Mouse (Mus musculus) spleen, adult 2 months (tissue): ENCODE data around the gene Cdyl. TPM values are rescaled to one million over a fixed set of nuclear protein-coding genes. Genes with fewer than 3 reads are reported as not detected.

Experiments
- DNase-seq, 2 experiments: peaks; one replicate each; pipeline versions ENCODE4 v3.0.0 to v3.0.0-alpha.2; 2012 to 2021; ENCODE audit warnings: low spot score in 2 of 2, low read depth in 1 of 2
- H3K27ac ChIP-seq: fragments of 200-500 bp; 2 replicates; pipeline ENCODE4 v1.5.1; 2012; ENCODE audit warnings: low read length, inconsistent platforms; ENCODE audit not compliant: insufficient read depth
- H3K27me3 ChIP-seq: fragments of 200-500 bp; 2 replicates; pipeline ENCODE4 v1.6.1; 2012; ENCODE audit warnings: mild to moderate bottlenecking, moderate library complexity, low read length, inconsistent platforms; ENCODE audit not compliant: control insufficient read depth, insufficient read depth
- H3K36me3 ChIP-seq: fragments of 200-500 bp; 2 replicates; pipeline ENCODE4 v1.6.1; 2012; ENCODE audit warnings: mild to moderate bottlenecking, low read length, inconsistent platforms; ENCODE audit not compliant: control insufficient read depth, insufficient read depth
- H3K4me1 ChIP-seq: fragments of 200-500 bp; 2 replicates; pipeline ENCODE4 v1.6.1; 2011; ENCODE audit warnings: inconsistent platforms; ENCODE audit not compliant: control insufficient read depth, insufficient read depth, insufficient read length
- H3K4me3 ChIP-seq: fragments of 200-500 bp; 2 replicates; pipeline ENCODE4 v1.5.1; 2011; ENCODE audit warnings: mild to moderate bottlenecking, inconsistent platforms; ENCODE audit not compliant: insufficient read depth, insufficient read length; ENCODE audit errors: extremely low read depth
- CTCF ChIP-seq: fragments of 200-500 bp; IDR thresholded peaks from 2 replicates; pipeline ENCODE4 v1.5.1; 2011; ENCODE audit warnings: mild to moderate bottlenecking, inconsistent platforms; ENCODE audit not compliant: insufficient read depth, insufficient read length, insufficient replicate concordance; ENCODE audit errors: extremely low read depth
- POLR2A ChIP-seq: fragments of 200-500 bp; IDR thresholded peaks from 2 replicates; pipeline ENCODE4 v1.6.1; 2011; ENCODE audit warnings: low read depth, low read length, inconsistent platforms
- WGBS: fragments of 180-500 bp; shearing (Covaris S2); methylation state at CpG from one replicate; pipeline ENCODE4 v1.1.7; 2018; 5-methylcytosine and 5-hydroxymethylcytosine counted together
- polyA plus RNA-seq: library from polyadenylated mRNA; depleted of rRNA; stranded (reverse); fragments of >200 nt; gene quantifications from 2 replicates; pipeline ENCODE4 v1.2.3, GENCODE M21; 2012; rRNA removed

Gene Cdyl
- polyA plus RNA-seq, 1 experiment = 4.4 TPM

- Histone ChIP-seq H3K36me3 (peaks cover 5% of the 10 kb centered on the region; the same call in 1 of the 2 replicates), H3K4me3 (no peak overlapping the region), H3K27me3 (no peaks in the 10 kb centered on the region), H3K4me1 (no peaks in the 10 kb centered on the region), H3K27ac (no peak overlapping the region)
- no peak for TF ChIP-seq CTCF
- no peak for TF ChIP-seq POLR2A
- no peak for DNase-seq
- WGBS = 35% methylated on average over 3 of the region's 3 CpGs
Measured at GRCm38 (mm10) chr13:35892866-35893265, 233.2 kb downstream of the Cdyl start.

- no peaks in the 10 kb centered on the region for H3K27me3 ChIP-seq
- no peak for DNase-seq
- 1% methylated on average over 13 of the region's 13 CpGs for WGBS
- no peak for TF ChIP-seq CTCF
- no peaks in the 10 kb centered on the region; the same call in 1 of the 2 replicates for H3K36me3 ChIP-seq
- no peaks in the 10 kb centered on the region for H3K4me1 ChIP-seq
- no peak overlapping the region for H3K27ac ChIP-seq
- H3K4me3 ChIP-seq = peak overlapping the region; percentile 83
Measured at GRCm38 (mm10) chr13:35905378-35905777, 245.7 kb downstream of the Cdyl start.

- WGBS = under 1% methylated on average over 35 of the region's 35 CpGs
- Histone ChIP-seq H3K4me3 (peak within 1 kb of the TSS; percentile 83), H3K27ac (peak within 1 kb of the TSS; percentile 4; the same call in 1 of the 2 replicates), H3K36me3 (no peaks in the 10 kb centered on the region; the same call in 1 of the 2 replicates), H3K4me1 (no peaks in the 10 kb centered on the region), H3K27me3 (no peaks in the 10 kb centered on the region)
- DNase-seq = peak; percentile 86
- no peak for TF ChIP-seq CTCF
- no peak; the same call in none of the 2 replicates for TF ChIP-seq POLR2A
Measured at GRCm38 (mm10) chr13:35905879-35906481, 246.3 kb downstream of the Cdyl start, which contains the start of gene Rpp40. Rpp40 (minus strand) TSS chr13:35906359.

- Histone ChIP-seq H3K27me3 (no peaks in the 10 kb centered on the region), H3K4me3 (no peak overlapping the region), H3K27ac (no peak overlapping the region), H3K4me1 (no peaks in the 10 kb centered on the region), H3K36me3 (no peaks in the 10 kb centered on the region)
- WGBS = 82% methylated on average over 1 of the region's 1 CpGs
- no peak for DNase-seq
- TF ChIP-seq CTCF (no peak), POLR2A (no peak)
Measured at GRCm38 (mm10) chr13:35911476-35911875, 251.8 kb downstream of the Cdyl start.

Other genes with a start within 250 kb of the Cdyl start
- gene Rpp40, start 246.5 kb downstream of the Cdyl start, polyA plus RNA-seq = 2.1 and 3.1 TPM in 2 replicates